Mouse (Mus musculus) hindbrain, postnatal 0 days (tissue): Measurements from ENCODE around the gene BC048507. TPM values are rescaled to one million over a fixed set of nuclear protein-coding genes. Genes with fewer than 3 reads are reported as not detected.

Experiments
- ATAC-seq: fragments of 200-750 bp; cut with Nextera tagmentation; 2 replicates; pipeline ENCODE4 v1.8.0; 2017; ENCODE audit warnings: mild to moderate bottlenecking, moderate TSS enrichment, moderate library complexity
- DNase-seq: peaks from one replicate; pipeline ENCODE4 v3.0.0-alpha.2; 2015; ENCODE audit warnings: low spot score
- H3K27ac ChIP-seq: fragments of 300-500 bp; sonication (generic); 2 replicates; pipeline ENCODE4 v1.5.1; 2014; ENCODE audit warnings: mild to moderate bottlenecking
- H3K27me3 ChIP-seq: fragments of 300-500 bp; sonication (generic); 2 replicates; pipeline ENCODE4 v1.6.1; 2014; ENCODE audit warnings: low read length, mixed read lengths; ENCODE audit not compliant: insufficient read depth
- H3K36me3 ChIP-seq: fragments of 300-500 bp; sonication (generic); 2 replicates; pipeline ENCODE4 v1.6.1; 2014; ENCODE audit warnings: low read length, mixed read lengths; ENCODE audit not compliant: insufficient read depth
- H3K4me1 ChIP-seq: fragments of 300-500 bp; sonication (generic); 2 replicates; pipeline ENCODE4 v1.6.1; 2014; ENCODE audit warnings: antibody characterized with exemption, low read length, mixed read lengths; ENCODE audit not compliant: insufficient read depth
- H3K4me2 ChIP-seq: fragments of 300-500 bp; sonication (generic); 2 replicates; pipeline ENCODE4 v1.6.1; 2014; ENCODE audit warnings: low read depth, mild to moderate bottlenecking, low read length, moderate library complexity, mixed read lengths
- H3K4me3 ChIP-seq: fragments of 300-500 bp; sonication (generic); 2 replicates; pipeline ENCODE4 v1.5.1; 2014; ENCODE audit warnings: low read length
- H3K9ac ChIP-seq: fragments of 300-500 bp; sonication (generic); replicated peaks from 2 replicates; pipeline ENCODE4 v1.6.1; 2014; ENCODE audit warnings: mild to moderate bottlenecking, low read length, moderate library complexity, mixed read lengths
- H3K9me3 ChIP-seq: fragments of 300-500 bp; sonication (generic); 2 replicates; pipeline ENCODE4 v1.6.1; 2016; ENCODE audit warnings: low read length, mixed read lengths
- CTCF ChIP-seq: IDR thresholded peaks from 2 replicates; pipeline ENCODE4 v1.5.1; 2016; ENCODE audit warnings: antibody characterized with exemption, control low read depth, low read depth
- WGBS: fragments of 180-500 bp; shearing (Covaris S2); extraction: QIAGEN DNeasy Blood & Tissue Kit; methylation state at CpG from one replicate; pipeline ENCODE4 v1.1.7; 2014; 5-methylcytosine and 5-hydroxymethylcytosine counted together
- polyA plus RNA-seq: library from polyadenylated mRNA; unstranded; fragments of >200 nt; fragmentation: Nextera tagmentation; extraction: Ambion mirVana; gene quantifications from 2 replicates; pipeline ENCODE4 v1.2.1, GENCODE M21; 2015
- total RNA-seq: library from RNA; depleted of rRNA; stranded (reverse); fragments of >200 nt; gene quantifications from 2 replicates; pipeline ENCODE4 v1.2.3, GENCODE M21; 2014

Gene BC048507
- total and polyA plus RNA-seq, 2 experiments from 2014 or later = not detected

GRCm38 (mm10) chr13:67844119-67844852 lies 18.8 kb upstream of the BC048507 start:
- Histone ChIP-seq H3K36me3 (no peaks in the 10 kb centered on the region), H3K27me3 (no peaks in the 10 kb centered on the region), H3K4me2 (peak overlapping the region; percentile 62), H3K27ac (peak overlapping the region; percentile 17; the same call in 1 of the 2 replicates), H3K4me3 (peak overlapping the region; percentile 39), H3K9me3 (no peaks in the 10 kb centered on the region), H3K4me1 (no peaks in the 10 kb centered on the region), H3K9ac (peak overlapping the region; percentile 28; the same call in 1 of the 2 replicates)
- DNase-seq (peak; percentile 84), ATAC-seq (peak; percentile 88)
- WGBS = under 1% methylated on average over 14 of the region's 19 CpGs
- peak; percentile 76 for TF ChIP-seq CTCF

DNA sequence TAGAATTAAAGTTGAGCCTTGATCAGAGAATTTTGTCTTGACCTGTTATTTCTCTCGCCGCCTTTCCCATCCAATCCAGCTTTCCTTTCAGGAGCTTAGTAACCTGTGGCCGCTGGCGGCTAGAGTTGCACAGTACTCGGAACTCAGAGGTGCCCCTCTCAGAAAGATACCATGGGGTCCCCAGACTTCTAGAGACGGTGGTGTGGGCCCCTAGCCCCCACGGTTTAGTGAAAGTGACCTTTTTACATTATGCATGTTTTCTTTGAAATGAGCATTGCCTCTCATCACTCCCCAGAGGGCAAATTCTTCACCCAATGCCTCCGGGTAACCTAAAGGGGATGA lies 18.3 kb upstream of the BC048507 start:
- H3K4me3 ChIP-seq = peak overlapping the region; percentile 39
- ATAC-seq (peak; percentile 44), DNase-seq (no peak)
- WGBS = 16% methylated on average over 8 of the region's 8 CpGs
- TF ChIP-seq CTCF = no peak
- H3K4me1 ChIP-seq = no peaks in the 10 kb centered on the region
- H3K36me3 ChIP-seq = no peaks in the 10 kb centered on the region
- no peaks in the 10 kb centered on the region for H3K9me3 ChIP-seq
- no peak overlapping the region for H3K27ac ChIP-seq
- H3K27me3 ChIP-seq = no peaks in the 10 kb centered on the region
- H3K4me2 ChIP-seq = peak overlapping the region; percentile 62
- H3K9ac ChIP-seq = no peak overlapping the region

GRCm38 (mm10) chr13:67850361-67850760 lies 12.8 kb upstream of the BC048507 start:
- Histone ChIP-seq H3K9ac (no peak overlapping the region), H3K4me2 (no peak overlapping the region), H3K4me1 (no peaks in the 10 kb centered on the region), H3K27ac (no peak overlapping the region), H3K4me3 (no peak overlapping the region), H3K36me3 (no peaks in the 10 kb centered on the region), H3K27me3 (no peaks in the 10 kb centered on the region), H3K9me3 (no peaks in the 10 kb centered on the region)
- 77% methylated on average over 3 of the region's 3 CpGs for WGBS
- no peak for ATAC-seq
- DNase-seq = no peak
- TF ChIP-seq CTCF = no peak

DNA sequence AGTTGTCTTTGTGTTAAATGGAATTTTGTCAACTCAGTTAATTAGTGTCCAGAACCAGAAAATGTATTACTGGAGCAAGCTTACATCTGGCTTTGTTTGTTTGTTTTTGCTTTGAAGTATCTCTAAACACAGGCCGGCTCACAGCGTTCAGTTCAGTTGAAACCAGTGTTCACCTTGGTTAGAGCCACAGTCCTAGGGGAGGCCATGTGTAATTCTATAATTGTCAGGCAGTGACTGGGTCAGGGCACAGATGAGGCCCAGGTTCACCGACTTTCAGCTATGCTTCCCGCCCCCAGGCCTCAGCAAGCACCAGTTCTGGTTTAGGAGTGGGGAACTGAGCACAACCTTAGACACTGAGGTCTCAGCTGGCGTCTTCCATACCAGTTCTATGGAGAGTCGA lies 10.0 kb upstream of the BC048507 start:
- WGBS = 83% methylated on average over 6 of the region's 6 CpGs
- no peak for TF ChIP-seq CTCF
- no peak for ATAC-seq

GRCm38 (mm10) chr13:67853983-67854382 lies 9.1 kb upstream of the BC048507 start:
- Histone ChIP-seq H3K9me3 (no peaks in the 10 kb centered on the region), H3K27me3 (no peaks in the 10 kb centered on the region), H3K36me3 (no peaks in the 10 kb centered on the region), H3K9ac (no peak overlapping the region), H3K27ac (no peak overlapping the region), H3K4me2 (no peak overlapping the region), H3K4me1 (no peaks in the 10 kb centered on the region), H3K4me3 (no peak overlapping the region)
- TF ChIP-seq CTCF = no peak
- no peak for DNase-seq
- no peak for ATAC-seq
- WGBS = 86% methylated on average over 2 of the region's 2 CpGs

More for the DNA sequence above, 10.0 kb upstream of the BC048507 start:
- Histone ChIP-seq H3K27ac (no peak overlapping the region), H3K9me3 (no peaks in the 10 kb centered on the region), H3K27me3 (no peaks in the 10 kb centered on the region), H3K4me1 (no peaks in the 10 kb centered on the region), H3K4me2 (no peak overlapping the region), H3K4me3 (no peak overlapping the region), H3K9ac (no peak overlapping the region), H3K36me3 (no peaks in the 10 kb centered on the region)
- no peak for DNase-seq

- Histone ChIP-seq H3K4me2 (no peak overlapping the region), H3K4me3 (no peak overlapping the region), H3K27me3 (no peaks in the 10 kb centered on the region), H3K9me3 (no peaks in the 10 kb centered on the region), H3K36me3 (no peaks in the 10 kb centered on the region), H3K27ac (no peak overlapping the region), H3K4me1 (no peaks in the 10 kb centered on the region), H3K9ac (no peak overlapping the region)
- DNase-seq = no peak
- WGBS = 29% methylated on average over 1 of the region's 1 CpGs
- ATAC-seq = no peak
- TF ChIP-seq CTCF = no peak
Observed at GRCm38 (mm10) chr13:67857317-67857716, 5.8 kb upstream of the BC048507 start.

- no peak for ATAC-seq
- DNase-seq = peak; percentile 22
Observed at GRCm38 (mm10) chr13:67862508-67862907, 618 bp upstream of the BC048507 start.

More at GRCm38 (mm10) chr13:67862508-67862907, 618 bp upstream of the BC048507 start:
- H3K9me3 ChIP-seq = no peaks in the 10 kb centered on the region
- no peaks in the 10 kb centered on the region for H3K36me3 ChIP-seq
- WGBS = 81% methylated on average over 9 of the region's 9 CpGs
- H3K4me2 ChIP-seq = no peak overlapping the region
- H3K4me1 ChIP-seq = no peaks in the 10 kb centered on the region
- peak; percentile 23 for TF ChIP-seq CTCF
- no peaks in the 10 kb centered on the region for H3K27me3 ChIP-seq
- H3K4me3 ChIP-seq = no peak overlapping the region
- no peak overlapping the region for H3K27ac ChIP-seq
- H3K9ac ChIP-seq = no peak overlapping the region
